Mouse (Mus musculus): ENCODE measurements around the gene Dab2ip. TPM values are rescaled to one million over a fixed set of nuclear protein-coding genes. Genes with fewer than 3 reads are reported as not detected.

Gene Dab2ip
- total and polyA plus RNA-seq, 2 experiments: 4.1 to 8.4 TPM

DNA sequence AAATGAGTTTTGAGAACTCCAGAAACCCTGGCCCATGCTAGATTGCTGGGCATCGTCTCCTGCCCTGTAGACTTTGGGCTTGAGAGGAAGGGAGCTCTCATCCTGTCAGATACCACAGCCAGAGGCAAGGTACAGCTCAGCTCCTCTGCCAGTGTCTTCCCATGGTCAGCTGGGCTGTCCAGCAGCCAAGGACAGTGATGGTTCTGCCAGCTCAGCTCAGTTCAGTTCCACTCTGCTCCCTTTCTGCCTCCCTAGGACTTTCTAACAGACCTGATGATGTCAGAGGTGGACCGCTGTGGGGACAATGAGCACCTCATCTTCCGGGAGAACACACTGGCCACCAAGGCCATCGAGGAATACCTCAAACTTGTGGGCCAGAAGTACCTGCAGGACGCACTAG, 154.5 kb downstream of the Dab2ip start:
- Histone ChIP-seq H3K27me3 (ENCODE audit: control insufficient read depth, insufficient read depth, low read length) (no peaks in the 10 kb centered on the region), H3K9ac (ENCODE audit: low read depth, low read length) (no peak overlapping the region), H3K4me3 (ENCODE audit: insufficient read depth, low read depth, low read length) (no peak overlapping the region), H3K79me2 (ENCODE audit: control insufficient read depth, insufficient read depth, low read length) (no peaks in the 10 kb centered on the region), H3K27ac (replicated peaks; ENCODE audit: insufficient read depth, low read depth, low read length) (no peak overlapping the region), H3K4me1 (ENCODE audit: control insufficient read depth, insufficient read depth, low read length) (no peaks in the 10 kb centered on the region), H3K36me3 (ENCODE audit: control insufficient read depth, insufficient read depth, low read length) (peaks cover 2% of the 10 kb centered on the region; the same call in 1 of the 2 replicates)
- WGBS: 97% methylated on average over 5 of the region's 5 CpGs
- no peak for TF ChIP-seq POLR2A (IDR thresholded peaks at IDR 0.05; ENCODE audit: extremely low read depth, insufficient read depth, low read length)
- no peak for TF ChIP-seq CTCF (IDR thresholded peaks at IDR 0.05; ENCODE audit: low read depth, low read length)
- DNase-seq (ENCODE audit: extremely low read depth, low read depth, low spot score): no peak

DNA sequence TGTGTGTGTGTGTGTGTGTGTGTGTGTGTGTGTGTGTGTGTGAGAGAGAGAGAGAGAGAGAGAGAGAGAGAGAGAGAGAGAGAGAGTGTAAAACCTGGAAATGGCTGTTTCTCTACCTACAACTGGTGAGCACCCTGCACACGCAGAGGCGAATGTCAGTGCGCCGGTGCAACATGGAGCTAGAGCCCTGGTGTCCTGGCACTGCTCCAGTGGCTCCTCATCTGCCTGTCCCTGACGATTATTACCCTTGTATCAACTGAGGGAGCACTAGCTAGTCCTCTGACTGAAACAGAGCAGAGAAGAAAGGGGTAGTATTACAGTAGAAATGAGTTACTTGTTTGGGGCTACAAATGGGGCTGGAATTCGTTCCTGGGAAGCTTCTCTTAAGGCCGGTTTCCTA, 155.4 kb downstream of the Dab2ip start:
- Histone ChIP-seq H3K4me1 (ENCODE audit: control insufficient read depth, insufficient read depth, low read length) (no peaks in the 10 kb centered on the region), H3K27me3 (ENCODE audit: control insufficient read depth, insufficient read depth, low read length) (no peaks in the 10 kb centered on the region), H3K36me3 (ENCODE audit: control insufficient read depth, insufficient read depth, low read length) (peaks cover 2% of the 10 kb centered on the region; the same call in 1 of the 2 replicates), H3K9ac (ENCODE audit: low read depth, low read length) (no peak overlapping the region), H3K4me3 (ENCODE audit: insufficient read depth, low read depth, low read length) (no peak overlapping the region), H3K79me2 (ENCODE audit: control insufficient read depth, insufficient read depth, low read length) (no peaks in the 10 kb centered on the region), H3K27ac (replicated peaks; ENCODE audit: insufficient read depth, low read depth, low read length) (no peak overlapping the region)
- 90% methylated on average over 7 of the region's 7 CpGs for WGBS
- TF ChIP-seq CTCF (IDR thresholded peaks at IDR 0.05; ENCODE audit: low read depth, low read length) (no peak), POLR2A (IDR thresholded peaks at IDR 0.05; ENCODE audit: extremely low read depth, insufficient read depth, low read length) (no peak)
- no peak for DNase-seq (ENCODE audit: extremely low read depth, low read depth, low spot score)

DNA sequence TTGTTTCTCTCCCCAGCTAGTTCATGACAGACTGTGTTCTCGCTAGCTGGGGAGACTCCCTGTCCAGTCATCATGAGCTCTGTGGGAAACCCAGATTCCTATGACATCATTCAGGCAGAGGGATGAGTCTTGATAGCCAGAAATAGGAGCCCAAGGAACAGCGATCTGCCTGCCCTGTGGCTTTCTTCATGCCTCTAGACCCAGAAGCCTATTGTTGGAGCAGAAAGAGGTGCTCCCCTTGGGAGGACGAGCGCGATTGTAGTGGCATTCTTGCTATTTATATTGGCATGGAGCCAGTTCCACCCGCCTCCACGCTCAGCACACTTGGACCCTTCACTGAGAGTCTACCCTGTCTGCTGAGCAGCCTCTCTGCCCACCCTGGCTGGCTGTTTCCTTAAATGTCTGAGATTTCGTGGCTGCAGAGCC, 156.7 kb downstream of the Dab2ip start:
- 78% methylated on average over 8 of the region's 8 CpGs for WGBS
- no peak overlapping the region for H3K27ac ChIP-seq (replicated peaks; ENCODE audit: insufficient read depth, low read depth, low read length)

DNA sequence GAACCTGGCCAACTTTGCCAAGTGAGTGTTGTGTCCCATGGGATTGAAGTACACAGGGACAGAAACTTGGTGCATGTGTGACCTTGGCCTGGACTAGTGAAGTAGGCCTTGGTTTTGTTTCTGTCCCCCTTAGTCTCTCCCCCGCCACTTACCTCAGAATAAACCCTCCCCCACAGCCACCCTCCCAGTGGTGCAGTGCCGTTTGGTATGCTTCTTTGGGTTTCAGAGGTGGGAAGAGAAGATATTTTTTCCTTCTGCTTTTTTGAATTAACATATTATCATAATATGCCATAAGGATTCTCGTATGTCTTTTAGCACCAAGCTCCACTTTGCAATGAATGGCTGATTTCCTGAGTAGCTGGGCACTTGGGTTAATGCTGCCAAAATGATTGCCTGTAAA, 157.4 kb downstream of the Dab2ip start:
- Histone ChIP-seq H3K79me2 (ENCODE audit: control insufficient read depth, insufficient read depth, low read length) (no peaks in the 10 kb centered on the region), H3K4me3 (ENCODE audit: insufficient read depth, low read depth, low read length) (no peak overlapping the region), H3K9ac (ENCODE audit: low read depth, low read length) (no peak overlapping the region), H3K4me1 (ENCODE audit: control insufficient read depth, insufficient read depth, low read length) (no peaks in the 10 kb centered on the region), H3K27ac (replicated peaks; ENCODE audit: insufficient read depth, low read depth, low read length) (no peak overlapping the region), H3K27me3 (ENCODE audit: control insufficient read depth, insufficient read depth, low read length) (no peaks in the 10 kb centered on the region), H3K36me3 (ENCODE audit: control insufficient read depth, insufficient read depth, low read length) (peaks cover 2% of the 10 kb centered on the region; the same call in 1 of the 2 replicates)
- WGBS: 89% methylated on average over 3 of the region's 3 CpGs
- DNase-seq (ENCODE audit: extremely low read depth, low read depth, low spot score): no peak
- TF ChIP-seq POLR2A (IDR thresholded peaks at IDR 0.05; ENCODE audit: extremely low read depth, insufficient read depth, low read length) (no peak), CTCF (IDR thresholded peaks at IDR 0.05; ENCODE audit: low read depth, low read length) (no peak)

More for the DNA sequence above, 156.7 kb downstream of the Dab2ip start:
- Histone ChIP-seq H3K79me2 (ENCODE audit: control insufficient read depth, insufficient read depth, low read length) (no peaks in the 10 kb centered on the region), H3K36me3 (ENCODE audit: control insufficient read depth, insufficient read depth, low read length) (peaks cover 3% of the 10 kb centered on the region; the same call in 1 of the 2 replicates), H3K4me3 (ENCODE audit: insufficient read depth, low read depth, low read length) (no peak overlapping the region), H3K4me1 (ENCODE audit: control insufficient read depth, insufficient read depth, low read length) (no peaks in the 10 kb centered on the region), H3K27me3 (ENCODE audit: control insufficient read depth, insufficient read depth, low read length) (no peaks in the 10 kb centered on the region), H3K9ac (ENCODE audit: low read depth, low read length) (no peak overlapping the region)
- TF ChIP-seq CTCF (IDR thresholded peaks at IDR 0.05; ENCODE audit: low read depth, low read length): no peak
- TF ChIP-seq POLR2A (IDR thresholded peaks at IDR 0.05; ENCODE audit: extremely low read depth, insufficient read depth, low read length): no peak
- DNase-seq (ENCODE audit: extremely low read depth, low read depth, low spot score): no peak

DNA sequence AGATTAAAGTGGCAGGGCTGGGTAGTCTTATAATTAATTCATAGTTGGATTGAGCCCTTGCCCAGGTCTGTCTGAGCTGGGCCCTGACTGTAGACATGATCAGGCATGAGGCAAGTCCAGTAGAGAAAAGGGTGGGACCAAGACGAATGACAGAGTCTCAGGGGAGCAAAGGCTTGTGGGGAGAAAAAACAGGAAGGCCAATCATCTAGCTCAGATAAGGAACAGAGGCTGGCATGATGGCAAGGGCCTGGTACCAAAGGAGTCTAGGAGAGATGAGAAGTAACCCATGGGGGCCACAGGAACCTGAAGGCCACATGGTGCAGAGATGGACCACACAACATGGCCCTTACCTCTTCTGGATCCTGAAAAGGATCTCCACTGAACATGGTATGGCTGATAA, 158.1 kb downstream of the Dab2ip start:
- 71% methylated on average over 1 of the region's 1 CpGs for WGBS
- Histone ChIP-seq H3K4me3 (ENCODE audit: insufficient read depth, low read depth, low read length) (no peak overlapping the region), H3K79me2 (ENCODE audit: control insufficient read depth, insufficient read depth, low read length) (no peaks in the 10 kb centered on the region), H3K9ac (ENCODE audit: low read depth, low read length) (no peak overlapping the region), H3K27me3 (ENCODE audit: control insufficient read depth, insufficient read depth, low read length) (no peaks in the 10 kb centered on the region), H3K36me3 (ENCODE audit: control insufficient read depth, insufficient read depth, low read length) (peaks cover 2% of the 10 kb centered on the region; the same call in 1 of the 2 replicates), H3K27ac (replicated peaks; ENCODE audit: insufficient read depth, low read depth, low read length) (no peak overlapping the region), H3K4me1 (ENCODE audit: control insufficient read depth, insufficient read depth, low read length) (no peaks in the 10 kb centered on the region)
- TF ChIP-seq POLR2A (IDR thresholded peaks at IDR 0.05; ENCODE audit: extremely low read depth, insufficient read depth, low read length) (no peak), CTCF (IDR thresholded peaks at IDR 0.05; ENCODE audit: low read depth, low read length) (no peak)
- DNase-seq (ENCODE audit: extremely low read depth, low read depth, low spot score): no peak

DNA sequence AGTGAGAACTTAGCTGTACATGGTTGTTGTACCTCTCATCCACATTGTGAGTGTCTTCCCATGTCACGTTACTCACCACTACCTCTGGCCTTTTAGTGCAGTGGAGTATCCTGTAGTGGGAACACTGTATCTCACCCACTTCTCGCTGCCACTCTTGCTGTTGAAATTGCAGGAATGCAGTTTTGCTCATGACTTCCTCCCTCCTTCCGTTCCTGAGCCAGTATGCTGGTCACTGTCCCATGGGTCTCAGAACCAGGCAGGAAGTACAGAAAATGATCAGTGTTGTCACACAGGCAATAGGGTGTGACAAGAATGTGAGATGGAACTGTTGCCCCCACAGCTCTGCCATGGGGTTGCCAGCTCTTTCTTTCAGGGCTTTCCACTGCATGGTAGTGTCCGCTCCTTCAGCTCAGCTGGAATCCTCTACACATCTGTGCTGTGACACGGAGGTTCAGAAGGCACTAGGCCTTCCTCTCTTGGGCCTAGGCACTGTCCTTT, 160.0 kb downstream of the Dab2ip start:
- Histone ChIP-seq H3K79me2 (ENCODE audit: control insufficient read depth, insufficient read depth, low read length) (0 out of 2 replicates have a peak, but pooled peaks cover 4% of the 10 kb centered on the region), H3K36me3 (ENCODE audit: control insufficient read depth, insufficient read depth, low read length) (peaks cover 4% of the 10 kb centered on the region; the same call in 1 of the 2 replicates), H3K4me1 (ENCODE audit: control insufficient read depth, insufficient read depth, low read length) (no peaks in the 10 kb centered on the region), H3K4me3 (ENCODE audit: insufficient read depth, low read depth, low read length) (no peak overlapping the region), H3K27me3 (ENCODE audit: control insufficient read depth, insufficient read depth, low read length) (no peaks in the 10 kb centered on the region), H3K9ac (ENCODE audit: low read depth, low read length) (no peak overlapping the region), H3K27ac (replicated peaks; ENCODE audit: insufficient read depth, low read depth, low read length) (peak overlapping the region; percentile 32; the same call in 1 of the 2 replicates)
- TF ChIP-seq POLR2A (IDR thresholded peaks at IDR 0.05; ENCODE audit: extremely low read depth, insufficient read depth, low read length) (no peak), CTCF (IDR thresholded peaks at IDR 0.05; ENCODE audit: low read depth, low read length) (no peak)
- DNase-seq (ENCODE audit: extremely low read depth, low read depth, low spot score): peak; percentile 25
- 73% methylated on average over 5 of the region's 5 CpGs for WGBS

All from liver, adult 2 months (tissue).